Mouse (Mus musculus) thymus, postnatal 0 days (tissue): ENCODE data around the gene Nthl1. TPM values are rescaled to one million over a fixed set of nuclear protein-coding genes. Genes with fewer than 3 reads are reported as not detected.

ENCODE experiments used
- DNase-seq: peaks from one replicate; pipeline ENCODE4 v3.0.0-alpha.2; 2015; ENCODE audit warnings: low spot score
- polyA plus RNA-seq: library from polyadenylated mRNA; unstranded; fragments of >200 nt; fragmentation: Nextera tagmentation; extraction: Ambion mirVana; gene quantifications from 2 replicates; pipeline ENCODE4 v1.2.1, GENCODE M21; 2015

Gene Nthl1
- polyA plus RNA-seq, result 8.2 and 10.4 TPM in 2 replicates

- peak; percentile 95 for DNase-seq
Observed at GRCm38 (mm10) chr17:24632167-24632812, at the start of gene Nthl1, which contains the start of gene Tsc2. TSS of gene Nthl1 (plus strand) at chr17:24632680. TSS of gene Tsc2 (minus strand) at chr17:24632630.

- no peak for DNase-seq
Observed at GRCm38 (mm10) chr17:24583599-24584460, 48.6 kb upstream of the Nthl1 start.

GRCm38 (mm10) chr17:24584520-24584919, 48.0 kb upstream of the Nthl1 start:
- DNase-seq, result no peak

GRCm38 (mm10) chr17:24586532-24586931, 45.9 kb upstream of the Nthl1 start:
- DNase-seq, result no peak

- no peak for DNase-seq
Observed at GRCm38 (mm10) chr17:24590943-24591342, 41.5 kb upstream of the Nthl1 start.

GRCm38 (mm10) chr17:24591695-24592094, 40.8 kb upstream of the Nthl1 start:
- DNase-seq, result no peak

GRCm38 (mm10) chr17:24593248-24593647, 39.2 kb upstream of the Nthl1 start:
- DNase-seq, result no peak

GRCm38 (mm10) chr17:24593992-24594890, 38.2 kb upstream of the Nthl1 start:
- DNase-seq, result no peak

- DNase-seq, result no peak
Observed at GRCm38 (mm10) chr17:24595126-24596072, 37.1 kb upstream of the Nthl1 start.

GRCm38 (mm10) chr17:24596073-24596466, 36.4 kb upstream of the Nthl1 start:
- no peak for DNase-seq

GRCm38 (mm10) chr17:24596471-24597183, 35.9 kb upstream of the Nthl1 start:
- DNase-seq, result no peak

- DNase-seq, result no peak
Observed at GRCm38 (mm10) chr17:24597989-24598388, 34.5 kb upstream of the Nthl1 start.

GRCm38 (mm10) chr17:24600502-24600901, 32.0 kb upstream of the Nthl1 start:
- DNase-seq, result no peak

- no peak for DNase-seq
Observed at GRCm38 (mm10) chr17:24603961-24604360, 28.5 kb upstream of the Nthl1 start.

GRCm38 (mm10) chr17:24604557-24604956, 27.9 kb upstream of the Nthl1 start:
- no peak for DNase-seq

GRCm38 (mm10) chr17:24608370-24608769, 24.1 kb upstream of the Nthl1 start:
- no peak for DNase-seq

GRCm38 (mm10) chr17:24608874-24609273, 23.6 kb upstream of the Nthl1 start:
- DNase-seq, result no peak

GRCm38 (mm10) chr17:24610711-24611110, 21.8 kb upstream of the Nthl1 start:
- DNase-seq, result no peak

GRCm38 (mm10) chr17:24617561-24618194, 14.8 kb upstream of the Nthl1 start:
- no peak for DNase-seq
